ENCODE assay signal across 8 mouse cellular contexts in genomic region chr5:114129550-114130210, GRCm38 (mm10). TPM values are rescaled to one million over a fixed set of nuclear protein-coding genes. Genes with fewer than 3 reads are reported as not detected.
A peak's percentile ranks its signal among the peaks of the same experiment; 100 is the strongest.
DNase-seq lines count a peak whose midpoint lies in the region; ATAC-seq and TF ChIP-seq lines count a peak whose summit lies in the region.

No protein-coding gene starts in this region.

- no peak for TF ChIP-seq CTCF in E14TG2a.4 (conservative IDR thresholded peaks at IDR 0.05; ENCODE audit: low read length)
- TF ChIP-seq CTCF in liver, postnatal 0 days (IDR thresholded peaks at IDR 0.05; ENCODE audit: low read depth) = no peak

- 74% methylated on average over 15 of the region's 15 CpGs for WGBS in heart, embryonic 10.5 days
- 80% methylated on average over 15 of the region's 15 CpGs for WGBS in hindbrain, embryonic 10.5 days
- WGBS in liver, postnatal 0 days (ENCODE audit: insufficient replicate concordance) = 81% methylated on average over 15 of the region's 15 CpGs

- peaks cover 16% of the 10 kb centered on the region for H3K36me3 ChIP-seq in heart, embryonic 10.5 days
- peaks cover 45% of the 10 kb centered on the region for H3K36me3 ChIP-seq in E14TG2a.4 (ENCODE audit: insufficient read depth, low read length)
- H3K36me3 ChIP-seq in hindbrain, embryonic 10.5 days = peaks cover 31% of the 10 kb centered on the region
- H3K36me3 ChIP-seq in liver, postnatal 0 days (replicated peaks; ENCODE audit: insufficient read depth, low read length) = 0 out of 2 replicates have a peak, but pooled peaks cover 3% of the 10 kb centered on the region

- H3K4me1 ChIP-seq in heart, embryonic 10.5 days = peaks cover 55% of the 10 kb centered on the region
- H3K4me1 ChIP-seq in E14TG2a.4 (replicated peaks; ENCODE audit: low read depth, low read length) = peaks cover 78% of the 10 kb centered on the region
- H3K4me1 ChIP-seq in hindbrain, embryonic 10.5 days (replicated peaks) = peaks cover 60% of the 10 kb centered on the region
- peaks cover 36% of the 10 kb centered on the region for H3K4me1 ChIP-seq in liver, postnatal 0 days (ENCODE audit: insufficient read depth)

- H3K27ac ChIP-seq in heart, embryonic 10.5 days = no peak overlapping the region
- peak overlapping the region; percentile 86; the same call in 1 of the 2 replicates for H3K27ac ChIP-seq in hindbrain, embryonic 10.5 days
- no peak overlapping the region for H3K27ac ChIP-seq in liver, postnatal 0 days (ENCODE audit: low read depth)

- no peaks in the 10 kb centered on the region for H3K27me3 ChIP-seq in heart, embryonic 10.5 days (ENCODE audit: insufficient read depth, poor library complexity, severe bottlenecking)
- no peaks in the 10 kb centered on the region for H3K27me3 ChIP-seq in E14TG2a.4 (ENCODE audit: insufficient read depth, low read length)
- H3K27me3 ChIP-seq in hindbrain, embryonic 10.5 days (ENCODE audit: insufficient read depth, poor library complexity, severe bottlenecking) = no peaks in the 10 kb centered on the region
- H3K27me3 ChIP-seq in liver, postnatal 0 days (ENCODE audit: insufficient read depth, low read length) = no peaks in the 10 kb centered on the region

- no peaks in the 10 kb centered on the region for H3K9me3 ChIP-seq in heart, embryonic 10.5 days
- H3K9me3 ChIP-seq in E14TG2a.4 (ENCODE audit: low read length) = no peaks in the 10 kb centered on the region
- no peaks in the 10 kb centered on the region for H3K9me3 ChIP-seq in hindbrain, embryonic 10.5 days
- H3K9me3 ChIP-seq in liver, postnatal 0 days (ENCODE audit: low read length) = no peaks in the 10 kb centered on the region

- peak overlapping the region; percentile 61; the same call in 1 of the 2 replicates for H3K9ac ChIP-seq in liver, postnatal 0 days (replicated peaks)

- intact Hi-C loops in heart, postnatal 25 days (cut with DNase I) = loop anchor here (5.0 to 10.0 kb wide), 2 partner anchors 77 to 245 kb away; no protein-coding TSS in a partner anchor

- peak overlapping the region; percentile 99 for H3K4me2 ChIP-seq in liver, postnatal 0 days (ENCODE audit: low read depth, low read length)

- DNase-seq in heart, embryonic 10.5 days (ENCODE audit: low spot score) = no peak
- no peak for DNase-seq in heart, postnatal 25 days (ENCODE audit: low spot score)
- no peak for DNase-seq in hindbrain, embryonic 10.5 days (ENCODE audit: low spot score)
- DNase-seq in liver, postnatal 0 days = no peak
- DNase-seq in left cerebral cortex, adult 11 months (ENCODE audit: low spot score) = no peak
- no peak for DNase-seq in adrenal gland, adult 18-20 months (ENCODE audit: low spot score in 2 of 2)
- DNase-seq in adipocyte (ENCODE audit: low spot score) = no peak

- ATAC-seq in liver, postnatal 0 days = no peak

- peak overlapping the region; percentile 93 for H3K4me3 ChIP-seq in heart, embryonic 10.5 days
- peak overlapping the region; percentile 100 for H3K4me3 ChIP-seq in E14TG2a.4 (replicated peaks; ENCODE audit: low read length)
- peak overlapping the region; percentile 92 for H3K4me3 ChIP-seq in hindbrain, embryonic 10.5 days
- H3K4me3 ChIP-seq in liver, postnatal 0 days (ENCODE audit: low read depth, low read length) = peak overlapping the region; percentile 71; the same call in 1 of the 2 replicates

- no peak for TF ChIP-seq EP300 in liver, postnatal 0 days (IDR thresholded peaks at IDR 0.05; ENCODE audit: low read depth)

RNA-seq across cellular contexts. Expression of gene Ung, which starts 0.5 kb away (rescaled TPM):
- polyA plus RNA-seq in heart, embryonic 10.5 days (2016; fragmentation: Nextera tagmentation; extraction: Ambion mirVana) = 68.1 and 70.9 TPM in 2 replicates
- 10 to 100 TPM; 29.7 to 32.3 TPM for total RNA-seq in heart, postnatal 25 days (2021)
- polyA plus RNA-seq in hindbrain, embryonic 10.5 days (2016; fragmentation: Nextera tagmentation; extraction: Ambion mirVana) = 41.9 and 60.8 TPM in 2 replicates
- 11.8 TPM in 2 replicates for polyA plus RNA-seq in liver, postnatal 0 days (2015; fragmentation: Nextera tagmentation; extraction: Ambion mirVana)
- 1 to 10 TPM; 2.8 to 4.1 TPM for total RNA-seq in adrenal gland, adult 18-20 months (2021)

RNA-seq across cellular contexts. Expression of gene Alkbh2, which starts 1.7 kb away (rescaled TPM):
- 13.0 and 13.2 TPM in 2 replicates for polyA plus RNA-seq in heart, embryonic 10.5 days (2016; fragmentation: Nextera tagmentation; extraction: Ambion mirVana)
- 1 to 10 TPM in 1 of 2 experiments, under 1 TPM in 1; 0.83 to 1.4 TPM for total RNA-seq in heart, postnatal 25 days (2021)
- 13.1 and 13.4 TPM in 2 replicates for polyA plus RNA-seq in hindbrain, embryonic 10.5 days (2016; fragmentation: Nextera tagmentation; extraction: Ambion mirVana)
- 4.5 and 5.7 TPM in 2 replicates for polyA plus RNA-seq in liver, postnatal 0 days (2015; fragmentation: Nextera tagmentation; extraction: Ambion mirVana)
- 1 to 10 TPM; 6.3 to 8.1 TPM for total RNA-seq in adrenal gland, adult 18-20 months (2021)

RNA-seq across cellular contexts. Expression of gene Acacb, which starts 16.7 kb away (rescaled TPM):
- polyA plus RNA-seq in heart, embryonic 10.5 days (2016; fragmentation: Nextera tagmentation; extraction: Ambion mirVana) = 5.8 and 11.7 TPM in 2 replicates
- 100 to 1,000 TPM; 182 to 193 TPM for total RNA-seq in heart, postnatal 25 days (2021)
- 1.8 TPM in 2 replicates for polyA plus RNA-seq in hindbrain, embryonic 10.5 days (2016; fragmentation: Nextera tagmentation; extraction: Ambion mirVana)
- 1.0 and 1.2 TPM in 2 replicates for polyA plus RNA-seq in liver, postnatal 0 days (2015; fragmentation: Nextera tagmentation; extraction: Ambion mirVana)
- 100 to 1,000 TPM; 130 to 232 TPM for total RNA-seq in adrenal gland, adult 18-20 months (2021)

RNA-seq across cellular contexts. Expression of gene Svop, which starts 38.3 kb away (rescaled TPM):
- 0.23 and 0.46 TPM in 2 replicates for polyA plus RNA-seq in heart, embryonic 10.5 days (2016; fragmentation: Nextera tagmentation; extraction: Ambion mirVana)
- total RNA-seq in heart, postnatal 25 days (2021) = not detected
- polyA plus RNA-seq in hindbrain, embryonic 10.5 days (2016; fragmentation: Nextera tagmentation; extraction: Ambion mirVana) = 11.3 and 30.3 TPM in 2 replicates
- polyA plus RNA-seq in liver, postnatal 0 days (2015; fragmentation: Nextera tagmentation; extraction: Ambion mirVana) = not detected in 2 replicates
- 1 to 10 TPM; 2.9 TPM for total RNA-seq in adrenal gland, adult 18-20 months (2021)
